24 mouse cellular contexts compared by ENCODE assay signal in genomic region chr9:47765323-47765722, GRCm38 (mm10).
DNase-seq lines count a peak whose midpoint lies in the region; ATAC-seq lines count a peak whose summit lies in the region.
"Had no signal": no experiment of that assay in that cellular context is flagged by ENCODE, and none has a peak within 500 bp of the region (broad histone marks: within the 10 kb centered on the region; RNA-seq: fewer than 3 reads in every experiment).

No protein-coding gene starts in this region.

- no peak overlapping the region for H3K27ac ChIP-seq in intestine, embryonic 15.5 days
- H3K27ac ChIP-seq in intestine, embryonic 16.5 days (ENCODE audit: low read length) = no peak overlapping the region
- no peak overlapping the region for H3K27ac ChIP-seq in lung, embryonic 16.5 days (ENCODE audit: low read length)
- H3K27ac ChIP-seq in neural tube, embryonic 11.5 days (ENCODE audit: low read depth, low read length) = 0 out of 2 replicates have a peak overlapping the region, but pooled peaks have one; percentile 35
- H3K27ac ChIP-seq: embryonic facial prominence, embryonic 12.5 days; embryonic facial prominence, embryonic 15.5 days; heart, adult 2 months; heart, embryonic 10.5 days; heart, embryonic 13.5 days; hindbrain, embryonic 14.5 days had no signal

- no peak for ATAC-seq in intestine, embryonic 15.5 days
- no peak for ATAC-seq in intestine, embryonic 16.5 days
- peak; percentile 58; the same call in 1 of the 2 replicates for ATAC-seq in lung, embryonic 16.5 days (ENCODE audit: low read depth)
- ATAC-seq in neural tube, embryonic 11.5 days (ENCODE audit: insufficient read depth, low FRiP score, low TSS enrichment) = no peak
- ATAC-seq: CD4-positive, CD25-positive, alpha-beta regulatory T cell, adult 4 months; forebrain, embryonic 14.5 days had no signal

- peaks cover 9% of the 10 kb centered on the region; the same call in 1 of the 2 replicates for H3K4me1 ChIP-seq in intestine, embryonic 15.5 days (replicated peaks)
- peaks cover 13% of the 10 kb centered on the region; the same call in 1 of the 2 replicates for H3K4me1 ChIP-seq in intestine, embryonic 16.5 days (ENCODE audit: control insufficient read depth, insufficient read depth, low read length)
- peaks cover 18% of the 10 kb centered on the region for H3K4me1 ChIP-seq in lung, embryonic 16.5 days (replicated peaks; ENCODE audit: control insufficient read depth, insufficient read depth, low read length)
- peaks cover 10% of the 10 kb centered on the region for H3K4me1 ChIP-seq in neural tube, embryonic 11.5 days (ENCODE audit: control insufficient read depth, insufficient read depth, low read length)
- H3K4me1 ChIP-seq: embryonic facial prominence, embryonic 15.5 days had no signal

- H3K9ac ChIP-seq in intestine, embryonic 15.5 days = no peak overlapping the region
- H3K9ac ChIP-seq in intestine, embryonic 16.5 days (ENCODE audit: low read depth, low read length) = no peak overlapping the region
- no peak overlapping the region for H3K9ac ChIP-seq in lung, embryonic 16.5 days (ENCODE audit: low read length)
- no peak overlapping the region for H3K9ac ChIP-seq in neural tube, embryonic 11.5 days (ENCODE audit: low read length)
- H3K9ac ChIP-seq: embryonic facial prominence, embryonic 12.5 days; embryonic facial prominence, embryonic 15.5 days; heart, embryonic 13.5 days; hindbrain, embryonic 14.5 days had no signal

- 48% methylated on average over 13 of the region's 13 CpGs for WGBS in intestine, embryonic 15.5 days
- WGBS in intestine, embryonic 16.5 days = 58% methylated on average over 13 of the region's 13 CpGs
- WGBS in lung, embryonic 16.5 days = 50% methylated on average over 13 of the region's 13 CpGs
- 84% methylated on average over 13 of the region's 13 CpGs for WGBS in neural tube, embryonic 11.5 days

- no peak for DNase-seq in lung, adult 18-20 months
- no peak for DNase-seq in neural tube, embryonic 11.5 days (ENCODE audit: low spot score)
- DNase-seq in neural tube, embryonic 10.5 days (ENCODE audit: extremely low spot score, low spot score) = no peak
- DNase-seq: adrenal gland, adult 2 months; adrenal gland, postnatal 14 days; cerebellum, adult 11 months; cerebellum, adult 2 months; cerebellum, adult 9-11 months; cerebellum, postnatal 25 days; gastrocnemius, postnatal 10 days; gastrocnemius, postnatal 36 days; heart, adult 2 months; heart, postnatal 14 days; heart, postnatal 4 days had no signal

- H3K4me3 ChIP-seq in intestine, embryonic 15.5 days (replicated peaks) = no peak overlapping the region
- H3K4me3 ChIP-seq in intestine, embryonic 16.5 days (ENCODE audit: low read length) = no peak overlapping the region
- no peak overlapping the region for H3K4me3 ChIP-seq in lung, embryonic 16.5 days (ENCODE audit: low read length)
- H3K4me3 ChIP-seq in neural tube, embryonic 11.5 days (ENCODE audit: low read depth, low read length) = no peak overlapping the region
- H3K4me3 ChIP-seq: embryonic facial prominence, embryonic 12.5 days; embryonic facial prominence, embryonic 15.5 days; heart, adult 2 months; heart, embryonic 10.5 days; heart, embryonic 13.5 days had no signal

- H3K36me3 ChIP-seq in intestine, embryonic 15.5 days = no peaks in the 10 kb centered on the region
- H3K36me3 ChIP-seq in intestine, embryonic 16.5 days (ENCODE audit: control insufficient read depth, insufficient read depth, low read length) = no peaks in the 10 kb centered on the region
- no peaks in the 10 kb centered on the region for H3K36me3 ChIP-seq in lung, embryonic 16.5 days (ENCODE audit: control insufficient read depth, insufficient read depth, low read length)
- no peaks in the 10 kb centered on the region for H3K36me3 ChIP-seq in neural tube, embryonic 11.5 days (ENCODE audit: control insufficient read depth, insufficient read depth, low read length)
- H3K36me3 ChIP-seq: embryonic facial prominence, embryonic 12.5 days; embryonic facial prominence, embryonic 15.5 days; heart, embryonic 10.5 days; heart, embryonic 13.5 days had no signal

- H3K9me3 ChIP-seq in intestine, embryonic 15.5 days = no peaks in the 10 kb centered on the region
- no peaks in the 10 kb centered on the region for H3K9me3 ChIP-seq in intestine, embryonic 16.5 days (ENCODE audit: control insufficient read depth, low read length)
- no peaks in the 10 kb centered on the region for H3K9me3 ChIP-seq in lung, embryonic 16.5 days (ENCODE audit: control insufficient read depth, low read length)
- H3K9me3 ChIP-seq in neural tube, embryonic 11.5 days (ENCODE audit: control insufficient read depth, low read length) = no peaks in the 10 kb centered on the region
- H3K9me3 ChIP-seq: embryonic facial prominence, embryonic 12.5 days; embryonic facial prominence, embryonic 15.5 days; heart, embryonic 10.5 days; heart, embryonic 13.5 days had no signal

- 0 out of 2 replicates have a peak overlapping the region, but pooled peaks have one; percentile 17 for H3K4me2 ChIP-seq in intestine, embryonic 15.5 days (replicated peaks)
- no peak overlapping the region for H3K4me2 ChIP-seq in intestine, embryonic 16.5 days (ENCODE audit: low read depth, low read length)
- 0 out of 2 replicates have a peak overlapping the region, but pooled peaks have one; percentile 12 for H3K4me2 ChIP-seq in lung, embryonic 16.5 days (ENCODE audit: low read depth, low read length)
- no peak overlapping the region for H3K4me2 ChIP-seq in neural tube, embryonic 11.5 days (ENCODE audit: low read depth)
- H3K4me2 ChIP-seq: embryonic facial prominence, embryonic 12.5 days; embryonic facial prominence, embryonic 15.5 days; heart, embryonic 13.5 days; hindbrain, embryonic 14.5 days had no signal

- no peaks in the 10 kb centered on the region for H3K27me3 ChIP-seq in intestine, embryonic 15.5 days (replicated peaks)
- H3K27me3 ChIP-seq in intestine, embryonic 16.5 days (replicated peaks; ENCODE audit: control insufficient read depth, insufficient read depth, low read length) = no peaks in the 10 kb centered on the region
- H3K27me3 ChIP-seq in lung, embryonic 16.5 days (ENCODE audit: control insufficient read depth, insufficient read depth, low read depth, low read length) = no peaks in the 10 kb centered on the region
- no peaks in the 10 kb centered on the region for H3K27me3 ChIP-seq in neural tube, embryonic 11.5 days (ENCODE audit: control insufficient read depth, insufficient read depth, low read length)
- H3K27me3 ChIP-seq: embryonic facial prominence, embryonic 12.5 days; embryonic facial prominence, embryonic 15.5 days; heart, embryonic 13.5 days had no signal

Comparison
In these comparisons a context has a peak if more than half of its experiments do, and no peak if none do; other contexts are left out.
1. H3K4me2 ChIP-seq: peak in intestine, embryonic 15.5 days (single experiment) and lung, embryonic 16.5 days (single experiment); none in intestine, embryonic 16.5 days (single experiment) and neural tube, embryonic 11.5 days (single experiment).